Mouse (Mus musculus): ENCODE data around the gene Tmem88b. TPM values are rescaled to one million over a fixed set of nuclear protein-coding genes. Genes with fewer than 3 reads are reported as not detected.

Gene Tmem88b
- total and polyA plus RNA-seq, 2 experiments = 0.74 to 1.9 TPM

GRCm38 (mm10) chr4:155776704-155777335 lies 8.9 kb downstream of the Tmem88b start:
- Histone ChIP-seq H3K27ac (replicated peaks; ENCODE audit: insufficient read depth, low read depth, low read length) (peak overlapping the region; percentile 44; the same call in 1 of the 2 replicates), H3K27me3 (ENCODE audit: control insufficient read depth, insufficient read depth, low read length) (no peaks in the 10 kb centered on the region), H3K4me3 (ENCODE audit: insufficient read depth, low read depth, low read length) (no peak overlapping the region), H3K9ac (ENCODE audit: low read depth, low read length) (no peak overlapping the region), H3K4me1 (ENCODE audit: control insufficient read depth, insufficient read depth, low read length) (peaks cover 10% of the 10 kb centered on the region), H3K79me2 (ENCODE audit: control insufficient read depth, insufficient read depth, low read length) (no peaks in the 10 kb centered on the region), H3K36me3 (ENCODE audit: control insufficient read depth, insufficient read depth, low read length) (no peaks in the 10 kb centered on the region)
- peak; percentile 75 for DNase-seq (ENCODE audit: extremely low read depth, low read depth, low spot score)
- no peak for TF ChIP-seq POLR2A (IDR thresholded peaks at IDR 0.05; ENCODE audit: extremely low read depth, insufficient read depth, low read length)
- no peak for TF ChIP-seq CTCF (IDR thresholded peaks at IDR 0.05; ENCODE audit: low read depth, low read length)
- 60% methylated on average over 2 of the region's 2 CpGs for WGBS

GRCm38 (mm10) chr4:155775855-155776254 lies 9.8 kb downstream of the Tmem88b start:
- H3K36me3 ChIP-seq (ENCODE audit: control insufficient read depth, insufficient read depth, low read length) = no peaks in the 10 kb centered on the region
- peak; percentile 34 for DNase-seq (ENCODE audit: extremely low read depth, low read depth, low spot score)
- H3K9ac ChIP-seq (ENCODE audit: low read depth, low read length) = no peak overlapping the region
- peaks cover 10% of the 10 kb centered on the region for H3K4me1 ChIP-seq (ENCODE audit: control insufficient read depth, insufficient read depth, low read length)
- TF ChIP-seq POLR2A (IDR thresholded peaks at IDR 0.05; ENCODE audit: extremely low read depth, insufficient read depth, low read length) (no peak), CTCF (IDR thresholded peaks at IDR 0.05; ENCODE audit: low read depth, low read length) (no peak)
- no peak overlapping the region for H3K4me3 ChIP-seq (ENCODE audit: insufficient read depth, low read depth, low read length)
- no peaks in the 10 kb centered on the region for H3K27me3 ChIP-seq (ENCODE audit: control insufficient read depth, insufficient read depth, low read length)
- H3K27ac ChIP-seq (replicated peaks; ENCODE audit: insufficient read depth, low read depth, low read length) = no peak overlapping the region
- 63% methylated on average over 3 of the region's 3 CpGs for WGBS
- no peaks in the 10 kb centered on the region for H3K79me2 ChIP-seq (ENCODE audit: control insufficient read depth, insufficient read depth, low read length)

GRCm38 (mm10) chr4:155774971-155775740 lies 10.5 kb downstream of the Tmem88b start:
- no peaks in the 10 kb centered on the region for H3K27me3 ChIP-seq (ENCODE audit: control insufficient read depth, insufficient read depth, low read length)
- H3K4me3 ChIP-seq (ENCODE audit: insufficient read depth, low read depth, low read length) = no peak overlapping the region
- no peaks in the 10 kb centered on the region for H3K36me3 ChIP-seq (ENCODE audit: control insufficient read depth, insufficient read depth, low read length)
- 70% methylated on average over 9 of the region's 9 CpGs for WGBS
- no peak overlapping the region for H3K9ac ChIP-seq (ENCODE audit: low read depth, low read length)
- TF ChIP-seq CTCF (IDR thresholded peaks at IDR 0.05; ENCODE audit: low read depth, low read length) = no peak
- no peak for TF ChIP-seq POLR2A (IDR thresholded peaks at IDR 0.05; ENCODE audit: extremely low read depth, insufficient read depth, low read length)
- H3K27ac ChIP-seq (replicated peaks; ENCODE audit: insufficient read depth, low read depth, low read length) = no peak overlapping the region
- DNase-seq (ENCODE audit: extremely low read depth, low read depth, low spot score) = no peak
- H3K79me2 ChIP-seq (ENCODE audit: control insufficient read depth, insufficient read depth, low read length) = no peaks in the 10 kb centered on the region
- peaks cover 12% of the 10 kb centered on the region for H3K4me1 ChIP-seq (ENCODE audit: control insufficient read depth, insufficient read depth, low read length)

GRCm38 (mm10) chr4:155774280-155774754 lies 11.4 kb downstream of the Tmem88b start, which contains the start of gene Vwa1:
Gene Vwa1 (minus strand): TSS chr4:155774698.
- H3K4me1 ChIP-seq (ENCODE audit: control insufficient read depth, insufficient read depth, low read length) = peaks cover 15% of the 10 kb centered on the region
- TF ChIP-seq CTCF (IDR thresholded peaks at IDR 0.05; ENCODE audit: low read depth, low read length) = no peak
- TF ChIP-seq POLR2A (IDR thresholded peaks at IDR 0.05; ENCODE audit: extremely low read depth, insufficient read depth, low read length) = 0 out of 2 replicates have a peak, but pooled peaks have one; percentile 57
- peak within 1 kb of the TSS; percentile 10 for H3K9ac ChIP-seq (ENCODE audit: low read depth, low read length)
- no peak within 1 kb of the TSS for H3K27ac ChIP-seq (replicated peaks; ENCODE audit: insufficient read depth, low read depth, low read length)
- peak within 1 kb of the TSS; percentile 42 for H3K4me3 ChIP-seq (ENCODE audit: insufficient read depth, low read depth, low read length)
- H3K36me3 ChIP-seq (ENCODE audit: control insufficient read depth, insufficient read depth, low read length) = no peaks in the 10 kb centered on the region
- no peaks in the 10 kb centered on the region for H3K79me2 ChIP-seq (ENCODE audit: control insufficient read depth, insufficient read depth, low read length)
- WGBS = under 1% methylated on average over 35 of the region's 35 CpGs
- no peaks in the 10 kb centered on the region for H3K27me3 ChIP-seq (ENCODE audit: control insufficient read depth, insufficient read depth, low read length)
- peak; percentile 68 for DNase-seq (ENCODE audit: extremely low read depth, low read depth, low spot score)

- peaks cover 15% of the 10 kb centered on the region for H3K4me1 ChIP-seq (ENCODE audit: control insufficient read depth, insufficient read depth, low read length)
- no peaks in the 10 kb centered on the region for H3K36me3 ChIP-seq (ENCODE audit: control insufficient read depth, insufficient read depth, low read length)
- DNase-seq (ENCODE audit: extremely low read depth, low read depth, low spot score) = no peak
- no peak overlapping the region for H3K9ac ChIP-seq (ENCODE audit: low read depth, low read length)
- no peak overlapping the region for H3K27ac ChIP-seq (replicated peaks; ENCODE audit: insufficient read depth, low read depth, low read length)
- TF ChIP-seq CTCF (IDR thresholded peaks at IDR 0.05; ENCODE audit: low read depth, low read length) = no peak
- no peak for TF ChIP-seq POLR2A (IDR thresholded peaks at IDR 0.05; ENCODE audit: extremely low read depth, insufficient read depth, low read length)
- H3K27me3 ChIP-seq (ENCODE audit: control insufficient read depth, insufficient read depth, low read length) = no peaks in the 10 kb centered on the region
- H3K79me2 ChIP-seq (ENCODE audit: control insufficient read depth, insufficient read depth, low read length) = no peaks in the 10 kb centered on the region
- no peak overlapping the region for H3K4me3 ChIP-seq (ENCODE audit: insufficient read depth, low read depth, low read length)
- WGBS = 63% methylated on average over 5 of the region's 5 CpGs
Observed at GRCm38 (mm10) chr4:155773335-155774078, 12.2 kb downstream of the Tmem88b start.

Data from liver, adult 2 months (tissue).